ENCODE assay signal across 8 mouse cellular contexts in genomic region chr3:84220748-84221147, GRCm38 (mm10). TPM values are rescaled to one million over a fixed set of nuclear protein-coding genes. Genes with fewer than 3 reads are reported as not detected.
DNase-seq lines count a peak whose midpoint lies in the region; ATAC-seq and TF ChIP-seq lines count a peak whose summit lies in the region.

No protein-coding gene starts in this region.

- H3K27me3 ChIP-seq in forebrain, embryonic 12.5 days = no peaks in the 10 kb centered on the region
- no peaks in the 10 kb centered on the region for H3K27me3 ChIP-seq in heart, postnatal 0 days (ENCODE audit: control insufficient read depth, insufficient read depth, low read length)
- peaks cover 16% of the 10 kb centered on the region for H3K27me3 ChIP-seq in liver, postnatal 0 days (ENCODE audit: insufficient read depth, low read length)
- H3K27me3 ChIP-seq in neural tube, embryonic 14.5 days (ENCODE audit: control insufficient read depth, insufficient read depth, low read length) = no peaks in the 10 kb centered on the region

- TF ChIP-seq CTCF in heart, postnatal 0 days (IDR thresholded peaks at IDR 0.05; ENCODE audit: low read depth) = no peak
- no peak for TF ChIP-seq CTCF in liver, postnatal 0 days (IDR thresholded peaks at IDR 0.05; ENCODE audit: low read depth)

- H3K27ac ChIP-seq in forebrain, embryonic 12.5 days = peak overlapping the region; percentile 90
- no peak overlapping the region for H3K27ac ChIP-seq in heart, postnatal 0 days (ENCODE audit: low read depth)
- H3K27ac ChIP-seq in liver, postnatal 0 days (ENCODE audit: low read depth) = no peak overlapping the region
- peak overlapping the region; percentile 96 for H3K27ac ChIP-seq in neural tube, embryonic 14.5 days (ENCODE audit: low read depth, low read length)

- peak overlapping the region; percentile 76 for H3K9ac ChIP-seq in forebrain, embryonic 12.5 days
- H3K9ac ChIP-seq in heart, postnatal 0 days (replicated peaks; ENCODE audit: low read depth, low read length) = peak overlapping the region; percentile 51
- H3K9ac ChIP-seq in liver, postnatal 0 days (replicated peaks) = no peak overlapping the region
- peak overlapping the region; percentile 78 for H3K9ac ChIP-seq in neural tube, embryonic 14.5 days (replicated peaks; ENCODE audit: low read depth, low read length)

- H3K36me3 ChIP-seq in forebrain, embryonic 12.5 days (replicated peaks) = no peaks in the 10 kb centered on the region
- H3K36me3 ChIP-seq in heart, postnatal 0 days (replicated peaks; ENCODE audit: control insufficient read depth, insufficient read depth, low read length) = no peaks in the 10 kb centered on the region
- no peaks in the 10 kb centered on the region for H3K36me3 ChIP-seq in liver, postnatal 0 days (replicated peaks; ENCODE audit: insufficient read depth, low read length)
- H3K36me3 ChIP-seq in neural tube, embryonic 14.5 days (ENCODE audit: control insufficient read depth, insufficient read depth, low read length) = no peaks in the 10 kb centered on the region

- peaks cover 51% of the 10 kb centered on the region for H3K4me1 ChIP-seq in forebrain, embryonic 12.5 days
- H3K4me1 ChIP-seq in heart, postnatal 0 days (ENCODE audit: control insufficient read depth, insufficient read depth) = peaks cover 8% of the 10 kb centered on the region; the same call in 1 of the 2 replicates
- peaks cover 5% of the 10 kb centered on the region; the same call in 1 of the 2 replicates for H3K4me1 ChIP-seq in liver, postnatal 0 days (ENCODE audit: insufficient read depth)
- H3K4me1 ChIP-seq in neural tube, embryonic 14.5 days (ENCODE audit: control insufficient read depth, insufficient read depth, low read length) = peaks cover 39% of the 10 kb centered on the region

- WGBS in forebrain, embryonic 12.5 days = under 1% methylated on average over 11 of the region's 11 CpGs
- under 1% methylated on average over 11 of the region's 11 CpGs for WGBS in heart, postnatal 0 days
- WGBS in liver, postnatal 0 days (ENCODE audit: insufficient replicate concordance) = 3% methylated on average over 11 of the region's 11 CpGs
- WGBS in neural tube, embryonic 14.5 days = 0% methylated on average over 11 of the region's 11 CpGs

- TF ChIP-seq EP300 in heart, postnatal 0 days (IDR thresholded peaks at IDR 0.05; ENCODE audit: low read depth) = no peak
- TF ChIP-seq EP300 in liver, postnatal 0 days (IDR thresholded peaks at IDR 0.05; ENCODE audit: low read depth) = no peak

- DNase-seq in brain, adult 2 months (ENCODE audit: low read depth, low spot score) = peak; percentile 98
- DNase-seq in heart, postnatal 0 days (ENCODE audit: low spot score) = peak; percentile 57
- peak; percentile 69 to 77 for DNase-seq in kidney, postnatal 4 days
- DNase-seq in liver, postnatal 0 days = no peak
- DNase-seq in c-Kit-positive CD71-positive TER-119-positive erythroid progenitor cells, embryonic 14.5 days (ENCODE audit: low spot score) = no peak

- no peaks in the 10 kb centered on the region for H3K9me3 ChIP-seq in forebrain, embryonic 12.5 days
- no peaks in the 10 kb centered on the region for H3K9me3 ChIP-seq in heart, postnatal 0 days (replicated peaks; ENCODE audit: control insufficient read depth, low read length)
- H3K9me3 ChIP-seq in liver, postnatal 0 days (ENCODE audit: low read length) = no peaks in the 10 kb centered on the region
- H3K9me3 ChIP-seq in neural tube, embryonic 14.5 days (ENCODE audit: control insufficient read depth, low read length) = no peaks in the 10 kb centered on the region

- peak; percentile 82 for ATAC-seq in CD4-positive, CD25-positive, alpha-beta regulatory T cell, adult 4 months
- ATAC-seq in forebrain, embryonic 12.5 days (ENCODE audit: low FRiP score) = peak; percentile 79
- ATAC-seq in heart, postnatal 0 days (ENCODE audit: insufficient read depth, low read depth) = peak; percentile 44; the same call in 1 of the 2 replicates
- no peak for ATAC-seq in liver, postnatal 0 days
- peak; percentile 87 for ATAC-seq in neural tube, embryonic 14.5 days (ENCODE audit: low read depth)

- peak overlapping the region; percentile 57 for H3K4me3 ChIP-seq in forebrain, embryonic 12.5 days (replicated peaks)
- peak overlapping the region; percentile 47 for H3K4me3 ChIP-seq in heart, postnatal 0 days (ENCODE audit: low read depth, low read length)
- H3K4me3 ChIP-seq in liver, postnatal 0 days (ENCODE audit: low read depth, low read length) = peak overlapping the region; percentile 17; the same call in 1 of the 2 replicates
- peak overlapping the region; percentile 57 for H3K4me3 ChIP-seq in neural tube, embryonic 14.5 days (ENCODE audit: low read depth, low read length)

- H3K4me2 ChIP-seq in forebrain, embryonic 12.5 days = peak overlapping the region; percentile 73
- peak overlapping the region; percentile 80 for H3K4me2 ChIP-seq in heart, postnatal 0 days (ENCODE audit: low read depth, low read length)
- H3K4me2 ChIP-seq in liver, postnatal 0 days (ENCODE audit: low read depth, low read length) = peak overlapping the region; percentile 57
- peak overlapping the region; percentile 77 for H3K4me2 ChIP-seq in neural tube, embryonic 14.5 days (ENCODE audit: low read depth, low read length)

RNA-seq across cellular contexts. Expression of gene Gm6525, which starts 46.8 kb away (rescaled TPM):
- 1 to 10 TPM in 1 of 2 experiments, under 1 TPM in 1; 0.35 to 1.1 TPM for polyA plus RNA-seq in CD4-positive, CD25-positive, alpha-beta regulatory T cell, adult 4 months (2017; shearing (Covaris generic))
- polyA plus RNA-seq in forebrain, embryonic 12.5 days (2016; fragmentation: Nextera tagmentation; extraction: Ambion mirVana) = 1.5 and 2.5 TPM in 2 replicates
- 0.38 TPM in 1 of 2 replicates, not detected in the other for total RNA-seq in heart, postnatal 0 days (2014; rRNA removed; ENCODE audit: low replicate concordance)
- 0.11 and 0.22 TPM in 2 replicates for polyA plus RNA-seq in heart, postnatal 0 days (2015; fragmentation: Nextera tagmentation; extraction: Ambion mirVana)
- polyA plus RNA-seq in liver, postnatal 0 days (2015; fragmentation: Nextera tagmentation; extraction: Ambion mirVana) = 0.14 and 0.21 TPM in 2 replicates
- 3.6 and 4.6 TPM in 2 replicates for polyA plus RNA-seq in neural tube, embryonic 14.5 days (2014; fragmentation: Nextera tagmentation; extraction: Ambion mirVana)

Comparison
In these comparisons a context has a peak if more than half of its experiments do, and no peak if none do; other contexts are left out.
1. DNase-seq: peak in brain, adult 2 months (single experiment), heart, postnatal 0 days (single experiment) and kidney, postnatal 4 days (2 of 2); none in liver, postnatal 0 days (single experiment) and c-Kit-positive CD71-positive TER-119-positive erythroid progenitor cells, embryonic 14.5 days (single experiment).
2. H3K27ac ChIP-seq: peak in forebrain, embryonic 12.5 days (single experiment) and neural tube, embryonic 14.5 days (single experiment); none in heart, postnatal 0 days (single experiment) and liver, postnatal 0 days (single experiment).
3. Peak in every context shown above with its lines, with median percentiles within 50 percentile points of each other: H3K4me2 ChIP-seq and H3K4me3 ChIP-seq.